Mouse (Mus musculus): ENCODE measurements around the gene Cx3cr1. TPM values are rescaled to one million over a fixed set of nuclear protein-coding genes. Genes with fewer than 3 reads are reported as not detected.
A peak's percentile ranks its signal among the peaks of the same experiment; 100 is the strongest.

Cx3cr1 gene
- polyA plus RNA-seq, 1 experiment from 2014 or later = 0.75 TPM

GRCm38 (mm10) chr9:120071251-120071650 is 1.6 kb upstream of the Cx3cr1 start:
- no peak overlapping the region for H3K27ac ChIP-seq
- peaks cover 6% of the 10 kb centered on the region; the same call in 1 of the 2 replicates for H3K79me2 ChIP-seq (ENCODE audit: inconsistent target)
- H3K36me3 ChIP-seq (ENCODE audit: inconsistent target) = no peaks in the 10 kb centered on the region
- WGBS (ENCODE audit: missing documents) = 80% methylated on average over 2 of the region's 2 CpGs
- H3K4me3 ChIP-seq (ENCODE audit: inconsistent target) = no peak overlapping the region

GRCm38 (mm10) chr9:120068047-120068446 is 1.6 kb downstream of the Cx3cr1 start:
- Histone ChIP-seq H3K79me2 (ENCODE audit: inconsistent target) (peaks cover 6% of the 10 kb centered on the region; the same call in 1 of the 2 replicates), H3K4me3 (ENCODE audit: inconsistent target) (no peak overlapping the region), H3K27ac (peak overlapping the region; percentile 37), H3K36me3 (ENCODE audit: inconsistent target) (no peaks in the 10 kb centered on the region)
- 16% methylated on average over 10 of the region's 10 CpGs for WGBS (ENCODE audit: missing documents)

GRCm38 (mm10) chr9:120067609-120068008 is 2.1 kb downstream of the Cx3cr1 start:
- WGBS (ENCODE audit: missing documents) = 86% methylated on average over 2 of the region's 2 CpGs
- Histone ChIP-seq H3K36me3 (ENCODE audit: inconsistent target) (no peaks in the 10 kb centered on the region), H3K4me3 (ENCODE audit: inconsistent target) (no peak overlapping the region)

GRCm38 (mm10) chr9:120064317-120064716 is 5.4 kb downstream of the Cx3cr1 start:
- no peak overlapping the region for H3K27ac ChIP-seq
- no peaks in the 10 kb centered on the region for H3K36me3 ChIP-seq (ENCODE audit: inconsistent target)
- H3K4me3 ChIP-seq (ENCODE audit: inconsistent target) = no peak overlapping the region
- H3K79me2 ChIP-seq (ENCODE audit: inconsistent target) = peaks cover 6% of the 10 kb centered on the region; the same call in 1 of the 2 replicates
- WGBS (ENCODE audit: missing documents) = 29% methylated on average over 2 of the region's 4 CpGs

More at GRCm38 (mm10) chr9:120067609-120068008, 2.1 kb downstream of the Cx3cr1 start:
- peaks cover 6% of the 10 kb centered on the region; the same call in 1 of the 2 replicates for H3K79me2 ChIP-seq (ENCODE audit: inconsistent target)
- H3K27ac ChIP-seq = no peak overlapping the region

- H3K36me3 ChIP-seq (ENCODE audit: inconsistent target) = no peaks in the 10 kb centered on the region
- H3K79me2 ChIP-seq (ENCODE audit: inconsistent target) = no peaks in the 10 kb centered on the region
- peak overlapping the region; percentile 38; the same call in 1 of the 2 replicates for H3K27ac ChIP-seq
- WGBS (ENCODE audit: missing documents) = 4% methylated on average over 3 of the region's 3 CpGs
- H3K4me3 ChIP-seq (ENCODE audit: inconsistent target) = no peak overlapping the region
Observed at GRCm38 (mm10) chr9:120058730-120059129, 10.9 kb downstream of the Cx3cr1 start.

GRCm38 (mm10) chr9:120056201-120056600 is 13.5 kb downstream of the Cx3cr1 start:
- Histone ChIP-seq H3K79me2 (ENCODE audit: inconsistent target) (no peaks in the 10 kb centered on the region), H3K36me3 (ENCODE audit: inconsistent target) (no peaks in the 10 kb centered on the region), H3K4me3 (ENCODE audit: inconsistent target) (no peak overlapping the region), H3K27ac (no peak overlapping the region)
- 84% methylated on average over 9 of the region's 9 CpGs for WGBS (ENCODE audit: missing documents)

- H3K27ac ChIP-seq = peak overlapping the region; percentile 19; the same call in 1 of the 2 replicates
- WGBS (ENCODE audit: missing documents) = 6% methylated on average over 8 of the region's 8 CpGs
- no peaks in the 10 kb centered on the region for H3K79me2 ChIP-seq (ENCODE audit: inconsistent target)
- H3K36me3 ChIP-seq (ENCODE audit: inconsistent target) = no peaks in the 10 kb centered on the region
- H3K4me3 ChIP-seq (ENCODE audit: inconsistent target) = no peak overlapping the region
Observed at GRCm38 (mm10) chr9:120054545-120055277, 15.0 kb downstream of the Cx3cr1 start.

- no peak overlapping the region for H3K4me3 ChIP-seq (ENCODE audit: inconsistent target)
- H3K27ac ChIP-seq = no peak overlapping the region
- 3% methylated on average over 3 of the region's 3 CpGs for WGBS (ENCODE audit: missing documents)
- no peaks in the 10 kb centered on the region for H3K36me3 ChIP-seq (ENCODE audit: inconsistent target)
- no peaks in the 10 kb centered on the region for H3K79me2 ChIP-seq (ENCODE audit: inconsistent target)
Observed at GRCm38 (mm10) chr9:120049407-120049806, 20.3 kb downstream of the Cx3cr1 start.

- 100% methylated on average over 6 of the region's 6 CpGs for WGBS (ENCODE audit: missing documents)
- H3K36me3 ChIP-seq (ENCODE audit: inconsistent target) = no peaks in the 10 kb centered on the region
- H3K4me3 ChIP-seq (ENCODE audit: inconsistent target) = no peak overlapping the region
- no peak overlapping the region for H3K27ac ChIP-seq
- H3K79me2 ChIP-seq (ENCODE audit: inconsistent target) = no peaks in the 10 kb centered on the region
Observed at GRCm38 (mm10) chr9:120048495-120048894, 21.2 kb downstream of the Cx3cr1 start.

- Histone ChIP-seq H3K79me2 (ENCODE audit: inconsistent target) (no peaks in the 10 kb centered on the region), H3K27ac (peak overlapping the region; percentile 34), H3K4me3 (ENCODE audit: inconsistent target) (no peak overlapping the region), H3K36me3 (ENCODE audit: inconsistent target) (no peaks in the 10 kb centered on the region)
- 2% methylated on average over 7 of the region's 7 CpGs for WGBS (ENCODE audit: missing documents)
Observed at GRCm38 (mm10) chr9:120043115-120043514, 26.6 kb downstream of the Cx3cr1 start.

- Histone ChIP-seq H3K36me3 (ENCODE audit: inconsistent target) (no peaks in the 10 kb centered on the region), H3K27ac (peak overlapping the region; percentile 34), H3K4me3 (ENCODE audit: inconsistent target) (no peak overlapping the region), H3K79me2 (ENCODE audit: inconsistent target) (no peaks in the 10 kb centered on the region)
- 30% methylated on average over 7 of the region's 7 CpGs for WGBS (ENCODE audit: missing documents)
Observed at GRCm38 (mm10) chr9:120037414-120037813, 32.3 kb downstream of the Cx3cr1 start.

GRCm38 (mm10) chr9:120034375-120034774 is 35.3 kb downstream of the Cx3cr1 start:
- H3K79me2 ChIP-seq (ENCODE audit: inconsistent target) = no peaks in the 10 kb centered on the region
- H3K4me3 ChIP-seq (ENCODE audit: inconsistent target) = no peak overlapping the region
- 79% methylated on average over 8 of the region's 8 CpGs for WGBS (ENCODE audit: missing documents)

GRCm38 (mm10) chr9:120032710-120033109 is 37.0 kb downstream of the Cx3cr1 start:
- WGBS (ENCODE audit: missing documents) = 92% methylated on average over 6 of the region's 6 CpGs
- H3K36me3 ChIP-seq (ENCODE audit: inconsistent target) = no peaks in the 10 kb centered on the region

More at GRCm38 (mm10) chr9:120034375-120034774, 35.3 kb downstream of the Cx3cr1 start:
- no peaks in the 10 kb centered on the region for H3K36me3 ChIP-seq (ENCODE audit: inconsistent target)
- H3K27ac ChIP-seq = no peak overlapping the region

GRCm38 (mm10) chr9:120030421-120030820 is 39.3 kb downstream of the Cx3cr1 start:
- 79% methylated on average over 10 of the region's 10 CpGs for WGBS (ENCODE audit: missing documents)
- Histone ChIP-seq H3K27ac (no peak overlapping the region), H3K36me3 (ENCODE audit: inconsistent target) (no peaks in the 10 kb centered on the region), H3K4me3 (ENCODE audit: inconsistent target) (no peak overlapping the region), H3K79me2 (ENCODE audit: inconsistent target) (no peaks in the 10 kb centered on the region)

More at GRCm38 (mm10) chr9:120032710-120033109, 37.0 kb downstream of the Cx3cr1 start:
- H3K79me2 ChIP-seq (ENCODE audit: inconsistent target) = no peaks in the 10 kb centered on the region
- H3K27ac ChIP-seq = no peak overlapping the region
- no peak overlapping the region for H3K4me3 ChIP-seq (ENCODE audit: inconsistent target)

GRCm38 (mm10) chr9:120029880-120030279 is 39.8 kb downstream of the Cx3cr1 start:
- no peak overlapping the region for H3K27ac ChIP-seq

More at GRCm38 (mm10) chr9:120029880-120030279, 39.8 kb downstream of the Cx3cr1 start:
- 98% methylated on average over 6 of the region's 6 CpGs for WGBS (ENCODE audit: missing documents)
- H3K36me3 ChIP-seq (ENCODE audit: inconsistent target) = no peaks in the 10 kb centered on the region
- no peak overlapping the region for H3K4me3 ChIP-seq (ENCODE audit: inconsistent target)
- no peaks in the 10 kb centered on the region for H3K79me2 ChIP-seq (ENCODE audit: inconsistent target)
